Mouse (Mus musculus) kidney, embryonic 15.5 days (tissue): ENCODE measurements around the gene Ccr7. TPM values are rescaled to one million over a fixed set of nuclear protein-coding genes. Genes with fewer than 3 reads are reported as not detected.

Experiments
- ATAC-seq: fragments of 200-750 bp; cut with Nextera tagmentation; replicated peaks from 2 replicates; pipeline ENCODE4 v1.8.0; 2017; ENCODE audit warnings: moderate TSS enrichment; ENCODE audit not compliant: low FRiP score
- H3K27ac ChIP-seq: fragments of 300-500 bp; sonication (generic); 2 replicates; pipeline ENCODE4 v1.5.1; 2015; ENCODE audit warnings: mild to moderate bottlenecking, inconsistent platforms
- H3K27me3 ChIP-seq: fragments of 300-500 bp; sonication (generic); 2 replicates; pipeline ENCODE4 v1.6.1; 2015; ENCODE audit warnings: inconsistent platforms
- H3K36me3 ChIP-seq: fragments of 300-500 bp; sonication (generic); 2 replicates; pipeline ENCODE4 v1.6.1; 2015; ENCODE audit warnings: inconsistent platforms
- H3K4me1 ChIP-seq: fragments of 300-500 bp; sonication (generic); 2 replicates; pipeline ENCODE4 v1.6.1; 2015; ENCODE audit warnings: inconsistent platforms
- H3K4me2 ChIP-seq: fragments of 300-500 bp; sonication (generic); 2 replicates; pipeline ENCODE4 v1.6.1; 2015; ENCODE audit warnings: moderate library complexity, mild to moderate bottlenecking, inconsistent platforms
- H3K4me3 ChIP-seq: fragments of 300-500 bp; sonication (generic); replicated peaks from 2 replicates; pipeline ENCODE4 v1.5.1; 2015; ENCODE audit warnings: mild to moderate bottlenecking, inconsistent platforms
- H3K9ac ChIP-seq: fragments of 300-500 bp; sonication (generic); 2 replicates; pipeline ENCODE4 v1.6.1; 2015; ENCODE audit warnings: mild to moderate bottlenecking, inconsistent platforms
- H3K9me3 ChIP-seq: fragments of 300-500 bp; sonication (generic); replicated peaks from 2 replicates; pipeline ENCODE4 v1.6.1; 2016; ENCODE audit warnings: inconsistent platforms
- WGBS: fragments of 180-500 bp; shearing (Covaris S2); methylation state at CpG from one replicate; pipeline ENCODE4 v1.1.7; 2015; ENCODE audit warnings: mixed read lengths; 5-methylcytosine and 5-hydroxymethylcytosine counted together
- polyA plus RNA-seq: library from polyadenylated mRNA; unstranded; fragments of >200 nt; fragmentation: Nextera tagmentation; extraction: Ambion mirVana; gene quantifications from 2 replicates; pipeline ENCODE4 v1.2.1, GENCODE M21; 2015

The Ccr7 gene
- polyA plus RNA-seq, 1 experiment from 2014 or later, result 0.17 TPM

DNA sequence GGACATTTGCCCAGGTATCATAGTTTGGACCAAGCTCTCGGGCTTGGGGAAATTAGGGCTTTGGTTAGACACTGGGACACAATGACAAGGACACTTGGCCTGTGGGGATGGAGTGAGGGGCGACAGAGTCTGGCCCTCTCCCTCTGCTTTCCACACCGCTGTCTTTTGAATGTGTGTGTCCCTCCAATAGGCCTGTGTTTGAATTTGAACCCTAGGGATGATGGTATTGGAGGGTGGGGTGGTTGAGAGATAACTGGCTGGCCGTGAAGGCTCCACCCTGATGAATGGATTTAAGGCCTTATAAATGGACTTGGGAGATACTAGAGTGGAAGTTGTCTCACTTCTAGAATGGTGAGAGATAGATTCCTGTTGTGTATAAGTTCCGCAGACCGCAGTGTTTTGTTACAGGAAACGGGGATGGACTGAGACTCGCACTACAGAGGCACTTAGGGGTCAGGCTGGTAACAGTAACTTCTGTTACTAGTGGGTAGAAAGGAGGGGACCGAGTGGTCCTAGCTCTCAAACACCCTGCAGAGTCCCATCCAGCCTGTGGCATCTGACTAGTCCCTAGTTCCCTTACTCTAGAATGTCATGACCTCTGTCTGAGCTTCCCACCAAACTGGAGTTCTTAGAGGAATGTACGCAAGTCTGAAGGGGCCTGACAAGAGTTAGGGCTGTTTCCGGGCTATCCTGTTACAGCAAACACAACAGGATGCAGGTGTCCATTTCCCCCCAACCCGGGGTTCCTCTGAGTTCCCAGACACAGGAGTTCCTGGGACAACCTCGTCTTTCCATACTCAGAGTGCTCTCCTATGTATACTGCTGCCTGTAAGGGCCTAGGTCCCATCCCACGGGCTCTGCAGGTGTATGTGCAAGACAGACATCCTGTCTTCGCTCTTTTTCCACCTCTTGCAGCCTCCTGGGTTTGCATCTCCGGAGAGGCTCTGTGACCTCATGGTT, 11.5 kb downstream of the Ccr7 start:
- peaks cover 51% of the 10 kb centered on the region for H3K4me1 ChIP-seq
- no peak overlapping the region for H3K4me2 ChIP-seq
- 51% methylated on average over 16 of the region's 16 CpGs for WGBS
- peak overlapping the region; percentile 64 for H3K27ac ChIP-seq
- no peak for ATAC-seq
- H3K9me3 ChIP-seq, result no peaks in the 10 kb centered on the region
- no peak overlapping the region for H3K9ac ChIP-seq
- no peaks in the 10 kb centered on the region for H3K27me3 ChIP-seq
- H3K4me3 ChIP-seq, result no peak overlapping the region
- H3K36me3 ChIP-seq, result no peaks in the 10 kb centered on the region

GRCm38 (mm10) chr11:99142493-99143095, 12.3 kb downstream of the Ccr7 start:
- H3K4me2 ChIP-seq, result no peak overlapping the region
- no peaks in the 10 kb centered on the region for H3K27me3 ChIP-seq
- peaks cover 43% of the 10 kb centered on the region for H3K4me1 ChIP-seq
- 68% methylated on average over 18 of the region's 18 CpGs for WGBS
- H3K4me3 ChIP-seq, result no peak overlapping the region
- H3K9me3 ChIP-seq, result no peaks in the 10 kb centered on the region
- peak overlapping the region; percentile 64 for H3K27ac ChIP-seq
- no peak overlapping the region for H3K9ac ChIP-seq
- no peaks in the 10 kb centered on the region for H3K36me3 ChIP-seq
- ATAC-seq, result no peak

- Histone ChIP-seq H3K27me3 (no peaks in the 10 kb centered on the region), H3K4me3 (no peak overlapping the region), H3K9me3 (no peaks in the 10 kb centered on the region), H3K36me3 (no peaks in the 10 kb centered on the region), H3K4me2 (no peak overlapping the region), H3K4me1 (peaks cover 37% of the 10 kb centered on the region), H3K27ac (peak overlapping the region; percentile 41; the same call in 1 of the 2 replicates), H3K9ac (no peak overlapping the region)
- ATAC-seq, result no peak
- WGBS, result 78% methylated on average over 6 of the region's 6 CpGs
These were observed 12.8 kb downstream of the Ccr7 start for GRCm38 (mm10) chr11:99142046-99142445.

GRCm38 (mm10) chr11:99141600-99141999, 13.3 kb downstream of the Ccr7 start:
- H3K9ac ChIP-seq, result no peak overlapping the region
- no peaks in the 10 kb centered on the region for H3K9me3 ChIP-seq
- no peaks in the 10 kb centered on the region for H3K36me3 ChIP-seq
- 63% methylated on average over 7 of the region's 7 CpGs for WGBS
- no peaks in the 10 kb centered on the region for H3K27me3 ChIP-seq
- H3K4me1 ChIP-seq, result peaks cover 37% of the 10 kb centered on the region
- no peak overlapping the region for H3K4me2 ChIP-seq
- no peak for ATAC-seq
- 0 out of 2 replicates have a peak overlapping the region, but pooled peaks have one; percentile 41 for H3K27ac ChIP-seq
- no peak overlapping the region for H3K4me3 ChIP-seq

DNA sequence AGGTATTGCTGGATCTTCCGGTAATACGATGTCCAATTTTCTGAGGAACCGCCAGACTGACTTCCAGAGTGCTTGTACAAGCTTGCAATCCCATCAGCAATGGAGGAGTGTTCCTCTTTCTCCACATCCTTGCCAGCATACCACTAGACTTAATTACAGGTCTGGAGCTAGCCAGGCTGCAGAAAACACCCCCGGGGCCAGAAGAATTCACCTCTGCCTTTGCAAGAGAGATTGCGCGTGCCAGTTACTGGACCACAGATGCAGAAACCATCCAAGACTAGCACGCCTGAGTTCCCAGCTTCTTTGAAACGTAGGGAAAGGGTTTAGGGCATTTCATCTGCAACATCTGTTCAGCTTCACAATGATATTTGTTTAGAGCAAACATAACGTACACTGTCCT, 15.9 kb downstream of the Ccr7 start:
- ATAC-seq, result no peak
- Histone ChIP-seq H3K36me3 (no peaks in the 10 kb centered on the region), H3K27me3 (no peaks in the 10 kb centered on the region), H3K9me3 (no peaks in the 10 kb centered on the region), H3K4me3 (no peak overlapping the region), H3K27ac (no peak overlapping the region), H3K4me2 (no peak overlapping the region), H3K9ac (no peak overlapping the region), H3K4me1 (peaks cover 45% of the 10 kb centered on the region)
- 74% methylated on average over 9 of the region's 9 CpGs for WGBS

DNA sequence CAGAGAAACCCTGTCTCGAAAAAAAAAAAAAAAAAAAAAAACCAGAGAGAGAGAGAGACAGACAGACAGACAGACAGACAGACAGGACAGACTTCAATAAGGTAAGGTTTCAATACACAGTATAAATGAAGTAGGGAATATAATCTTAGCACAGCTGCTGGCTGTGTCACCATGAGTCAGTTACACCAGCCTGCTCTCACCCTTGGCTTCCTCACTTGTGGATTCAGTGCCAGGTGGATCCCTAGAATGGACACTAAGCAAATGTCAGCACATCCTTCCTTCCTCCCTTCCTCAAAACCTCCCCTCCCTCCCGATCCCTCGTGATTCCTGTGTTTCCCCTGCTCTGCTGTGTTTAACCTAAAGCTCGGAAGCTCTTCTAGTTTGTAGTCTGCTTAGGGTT, 17.5 kb downstream of the Ccr7 start:
- Histone ChIP-seq H3K4me1 (peaks cover 44% of the 10 kb centered on the region), H3K36me3 (no peaks in the 10 kb centered on the region), H3K4me3 (no peak overlapping the region), H3K27ac (no peak overlapping the region), H3K9ac (no peak overlapping the region), H3K27me3 (no peaks in the 10 kb centered on the region), H3K4me2 (no peak overlapping the region), H3K9me3 (no peaks in the 10 kb centered on the region)
- WGBS, result 78% methylated on average over 4 of the region's 4 CpGs
- no peak for ATAC-seq

GRCm38 (mm10) chr11:99136961-99137360, 17.9 kb downstream of the Ccr7 start:
- Histone ChIP-seq H3K9me3 (no peaks in the 10 kb centered on the region), H3K27ac (peak overlapping the region; percentile 43; the same call in 1 of the 2 replicates), H3K4me3 (no peak overlapping the region), H3K27me3 (no peaks in the 10 kb centered on the region), H3K4me1 (peaks cover 44% of the 10 kb centered on the region), H3K9ac (no peak overlapping the region), H3K4me2 (no peak overlapping the region), H3K36me3 (no peaks in the 10 kb centered on the region)
- 54% methylated on average over 4 of the region's 4 CpGs for WGBS
- no peak for ATAC-seq

GRCm38 (mm10) chr11:99136361-99136760, 18.5 kb downstream of the Ccr7 start:
- H3K9me3 ChIP-seq, result no peaks in the 10 kb centered on the region
- H3K27ac ChIP-seq, result peak overlapping the region; percentile 43; the same call in 1 of the 2 replicates
- H3K36me3 ChIP-seq, result no peaks in the 10 kb centered on the region
- 0 out of 2 replicates have a peak, but pooled peaks cover 3% of the 10 kb centered on the region for H3K27me3 ChIP-seq
- no peak overlapping the region for H3K4me3 ChIP-seq
- no peak overlapping the region for H3K9ac ChIP-seq
- WGBS, result 45% methylated on average over 3 of the region's 3 CpGs
- no peak for ATAC-seq
- no peak overlapping the region for H3K4me2 ChIP-seq
- peaks cover 49% of the 10 kb centered on the region for H3K4me1 ChIP-seq

DNA sequence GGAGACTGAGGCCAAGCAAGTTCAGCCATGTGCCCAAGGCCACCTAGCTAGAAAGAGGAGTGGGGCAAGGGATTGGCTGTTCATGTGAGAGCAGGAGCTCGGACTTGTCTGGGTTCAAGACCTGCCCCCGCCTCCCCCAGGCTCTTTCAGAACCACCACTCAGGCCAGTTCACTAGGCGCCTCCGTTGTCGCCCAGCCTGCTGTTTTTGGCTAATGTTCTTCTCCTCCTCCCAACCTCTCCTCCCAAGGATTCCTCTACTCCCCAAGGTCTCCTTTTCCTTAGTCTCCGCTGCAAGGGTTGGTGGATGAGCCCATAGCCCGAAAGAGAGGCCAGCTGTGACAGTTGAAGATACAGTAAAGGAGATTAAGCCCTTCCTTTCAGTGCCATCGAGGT, 19.8 kb downstream of the Ccr7 start:
- Histone ChIP-seq H3K36me3 (no peaks in the 10 kb centered on the region), H3K9me3 (no peaks in the 10 kb centered on the region), H3K4me1 (peaks cover 51% of the 10 kb centered on the region), H3K9ac (no peak overlapping the region), H3K4me3 (no peak overlapping the region), H3K27me3 (0 out of 2 replicates have a peak, but pooled peaks cover 4% of the 10 kb centered on the region), H3K27ac (peak overlapping the region; percentile 92), H3K4me2 (no peak overlapping the region)
- 48% methylated on average over 8 of the region's 8 CpGs for WGBS
- no peak for ATAC-seq

DNA sequence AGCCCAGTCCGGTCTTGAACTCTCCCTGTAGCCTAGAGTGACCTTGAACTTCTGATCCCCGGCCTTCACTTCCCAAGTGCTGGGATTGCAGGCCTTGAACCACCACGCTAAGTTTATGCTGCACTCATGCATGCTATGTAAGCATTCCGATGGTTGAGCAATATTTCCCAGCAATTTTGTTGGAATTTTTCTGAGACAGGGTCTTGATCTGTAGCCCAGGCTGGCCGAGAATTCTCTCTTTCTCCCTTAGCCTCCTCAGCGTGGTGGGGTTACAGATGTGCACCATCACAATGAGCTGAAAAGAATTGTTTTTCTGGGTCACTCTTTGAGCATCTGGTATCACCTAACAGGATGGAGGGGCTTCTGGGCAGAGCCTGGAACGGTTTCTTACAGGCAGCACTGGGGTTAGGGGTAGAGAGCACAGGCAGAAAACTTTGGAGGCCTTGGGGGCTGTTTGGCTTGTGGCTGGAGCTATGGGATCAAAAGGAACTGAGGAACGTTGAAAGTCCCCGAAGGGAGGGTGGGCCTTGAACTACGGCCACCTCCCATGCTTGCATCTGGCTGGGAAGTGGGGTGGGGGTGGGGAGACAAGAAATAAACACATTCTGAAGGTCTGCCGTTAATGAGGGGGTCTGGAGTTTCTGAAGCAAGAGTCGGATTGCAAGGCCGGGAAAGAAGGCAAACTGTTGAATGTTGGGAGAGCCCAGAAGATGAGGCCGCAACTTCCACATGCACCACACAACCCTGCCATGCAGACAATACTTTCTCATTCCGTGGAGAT, 20.4 kb downstream of the Ccr7 start:
- Histone ChIP-seq H3K9me3 (no peaks in the 10 kb centered on the region), H3K4me1 (peaks cover 51% of the 10 kb centered on the region), H3K4me3 (no peak overlapping the region), H3K27ac (peak overlapping the region; percentile 92), H3K27me3 (0 out of 2 replicates have a peak, but pooled peaks cover 4% of the 10 kb centered on the region), H3K9ac (no peak overlapping the region), H3K36me3 (no peaks in the 10 kb centered on the region), H3K4me2 (no peak overlapping the region)
- 32% methylated on average over 15 of the region's 15 CpGs for WGBS
- no peak for ATAC-seq

GRCm38 (mm10) chr11:99133285-99133897, 21.5 kb downstream of the Ccr7 start:
- no peak overlapping the region for H3K4me2 ChIP-seq
- H3K36me3 ChIP-seq, result no peaks in the 10 kb centered on the region
- 0 out of 2 replicates have a peak, but pooled peaks have one; percentile 30 for ATAC-seq
- H3K27me3 ChIP-seq, result 0 out of 2 replicates have a peak, but pooled peaks cover 4% of the 10 kb centered on the region
- WGBS, result 22% methylated on average over 5 of the region's 5 CpGs
- H3K27ac ChIP-seq, result peak overlapping the region; percentile 92
- no peak overlapping the region for H3K4me3 ChIP-seq
- no peaks in the 10 kb centered on the region for H3K9me3 ChIP-seq
- H3K4me1 ChIP-seq, result peaks cover 53% of the 10 kb centered on the region
- no peak overlapping the region for H3K9ac ChIP-seq
